Mouse (Mus musculus) monocyte, adult 5-6 weeks (primary cell): ENCODE measurements around the gene Ndufa4l2. TPM values are rescaled to one million over a fixed set of nuclear protein-coding genes. Genes with fewer than 3 reads are reported as not detected.
A peak's percentile ranks its signal among the peaks of the same experiment; 100 is the strongest.

Experiments
- ATAC-seq: fragments of 153-309, 156-312 bp; replicated peaks from 2 replicates; pipeline ENCODE4 v1.8.0; 2017; ENCODE audit warnings: mild to moderate bottlenecking; ENCODE audit not compliant: low TSS enrichment, insufficient number of reproducible peaks, severe bottlenecking, poor library complexity, low FRiP score
- total RNA-seq: library from RNA; stranded (forward); fragments of 200-1000, 200-491, 200-594 nt; gene quantifications from 3 replicates; pipeline ENCODE4 v1.2.3, GENCODE M21; 2017

Gene Ndufa4l2
- total RNA-seq, 1 experiment from 2014 or later = not detected

DNA sequence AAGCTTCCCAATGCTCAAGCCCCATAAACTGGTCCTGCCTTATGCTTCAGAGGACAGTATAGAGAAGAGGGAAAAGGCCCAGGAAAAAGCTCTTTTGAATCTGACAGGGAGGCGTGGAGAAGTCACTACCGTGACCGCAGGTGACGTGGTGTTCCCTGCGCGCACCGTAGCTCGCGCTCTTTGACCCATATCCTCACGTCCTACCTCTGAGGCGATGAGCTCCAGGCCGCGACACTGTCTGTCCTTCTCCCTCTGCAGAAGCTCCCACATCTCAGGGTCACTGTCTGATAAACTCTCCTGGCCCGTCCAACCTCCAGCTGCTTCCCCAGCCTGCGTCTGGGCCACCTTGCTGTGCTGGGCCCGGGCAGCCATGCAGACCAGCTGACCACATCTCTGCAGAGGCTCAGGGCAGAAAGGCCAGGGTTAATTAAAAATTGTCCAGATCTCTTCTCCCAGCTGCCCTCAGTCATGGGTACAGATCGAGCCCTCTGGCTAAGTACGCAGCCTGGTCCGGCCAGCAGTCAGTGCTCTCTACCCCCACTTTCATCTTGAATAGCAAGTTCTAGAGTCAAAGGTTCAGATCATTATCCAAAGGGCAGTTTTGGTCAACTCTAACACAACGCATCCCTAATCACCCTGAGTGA, 6.1 kb downstream of the Ndufa4l2 start:
- ATAC-seq = no peak

DNA sequence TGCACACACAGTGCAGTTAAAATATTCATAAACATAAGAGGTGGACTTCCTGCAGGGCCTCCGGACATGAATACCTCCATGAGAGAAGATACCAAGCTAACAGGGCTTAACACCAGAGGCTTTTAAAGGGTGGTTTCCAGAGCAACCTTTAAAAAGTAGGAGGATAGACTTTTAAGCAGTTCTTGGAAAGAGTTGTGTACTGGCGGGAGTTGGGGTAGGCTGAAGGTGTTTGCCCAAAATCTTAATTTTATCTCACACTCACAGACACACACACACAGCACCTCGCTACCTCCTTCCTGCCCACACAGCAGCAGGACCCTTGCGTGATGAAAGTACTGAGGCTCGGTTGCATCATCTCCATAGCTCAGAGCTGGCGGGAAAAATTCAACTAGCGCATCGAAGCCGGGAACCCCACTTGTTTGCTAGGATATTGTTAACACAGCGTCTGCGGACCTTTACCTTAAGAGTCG, 6.9 kb downstream of the Ndufa4l2 start:
- ATAC-seq = no peak

DNA sequence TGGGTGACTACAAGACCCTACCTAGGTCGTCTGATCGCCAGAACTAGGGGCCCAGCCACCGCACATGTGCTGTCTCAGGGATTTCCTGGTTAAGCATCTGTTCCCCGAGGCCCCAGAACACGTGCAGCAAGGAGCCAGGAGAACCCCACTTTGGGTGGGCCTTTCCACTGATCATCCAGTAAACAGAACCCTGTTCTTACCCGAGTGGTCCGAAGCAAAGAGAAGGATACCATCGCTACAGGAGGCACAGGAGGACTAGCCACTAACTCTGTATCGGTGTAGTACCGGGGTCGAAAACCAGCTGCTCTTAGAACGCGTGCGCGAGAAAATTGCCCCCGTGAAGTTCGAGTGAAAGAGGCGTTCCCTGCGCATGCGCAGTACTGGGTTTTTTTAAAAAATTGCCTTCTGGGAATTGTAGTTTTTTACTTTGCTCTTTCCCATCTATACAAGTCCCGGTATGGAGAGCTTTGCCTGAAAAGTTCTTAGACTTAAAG, 7.4 kb downstream of the Ndufa4l2 start, which contains the start of gene Shmt2:
Gene Shmt2, minus strand, starts transcription at position 357 of the 494 bp plus-strand sequence.
- no peak for ATAC-seq

DNA sequence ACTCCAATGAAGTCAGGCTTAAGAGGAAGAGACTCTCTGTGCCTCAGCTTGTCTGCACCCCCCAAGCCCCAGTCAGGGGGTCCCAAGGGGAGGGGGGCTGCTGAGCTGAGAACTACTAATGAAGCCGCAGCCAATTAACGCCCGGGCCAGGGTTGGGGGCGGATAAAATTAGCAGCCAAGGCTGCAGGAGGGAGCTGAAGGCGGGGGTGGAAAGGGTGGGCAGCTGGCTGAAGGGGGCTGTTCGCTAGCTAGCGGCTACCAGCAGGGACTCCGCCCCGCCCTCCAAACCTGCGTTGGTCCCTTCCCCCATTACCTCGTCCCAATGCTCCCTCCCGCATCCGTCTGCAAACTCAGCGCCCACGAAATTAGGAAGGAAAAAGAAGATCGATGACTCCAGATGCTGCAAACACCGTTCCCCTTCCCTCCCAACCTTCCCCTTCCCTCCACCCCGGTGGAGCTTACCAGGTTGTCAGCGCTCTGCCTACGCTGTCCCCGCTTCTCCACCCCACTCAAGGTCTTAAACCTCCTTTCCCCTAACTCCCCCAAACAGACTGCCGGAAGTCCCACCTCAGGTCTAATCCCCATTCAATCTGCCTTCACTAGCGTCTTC, 10.0 kb downstream of the Ndufa4l2 start:
- no peak for ATAC-seq

DNA sequence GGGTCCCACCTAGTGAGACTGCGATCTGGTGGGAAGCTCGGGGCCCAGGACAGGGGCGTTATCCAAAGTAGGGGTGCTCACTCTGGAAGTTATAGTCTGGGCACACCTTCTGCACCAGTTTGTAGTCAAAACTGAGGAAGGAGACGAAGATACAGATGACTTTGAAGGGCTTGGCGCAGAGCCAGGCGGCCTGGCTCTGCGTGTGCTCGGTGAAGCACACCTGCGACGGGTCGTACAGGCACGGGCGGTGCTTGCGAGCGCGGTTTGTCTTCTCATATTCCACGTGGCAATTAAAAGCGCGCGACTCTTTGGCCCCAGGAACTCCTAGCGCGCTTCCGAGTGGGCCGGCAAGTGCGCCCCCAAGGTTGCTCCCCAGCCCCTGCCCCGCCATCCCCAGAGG, 11.3 kb downstream of the Ndufa4l2 start:
- no peak for ATAC-seq

DNA sequence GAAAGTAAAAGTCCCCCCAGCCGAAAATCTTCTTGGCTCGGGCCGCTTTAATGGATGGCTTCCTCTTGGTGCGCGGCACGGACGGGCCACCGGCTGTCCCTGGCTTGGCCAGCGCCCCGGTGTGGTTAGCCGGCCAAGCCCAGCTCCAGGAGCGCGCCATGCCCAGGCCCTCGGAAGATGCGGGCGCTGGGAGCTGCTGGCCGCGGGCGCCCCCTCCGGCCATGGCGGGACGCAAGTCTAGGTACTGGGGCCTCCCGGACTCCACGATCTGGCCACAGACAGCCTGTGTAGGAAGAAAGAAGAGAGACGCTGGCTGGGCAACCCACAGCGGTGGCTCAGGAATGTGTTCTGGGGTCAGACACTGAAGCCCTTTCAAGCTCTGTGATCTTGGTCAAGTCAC, 11.9 kb downstream of the Ndufa4l2 start:
- ATAC-seq = no peak

DNA sequence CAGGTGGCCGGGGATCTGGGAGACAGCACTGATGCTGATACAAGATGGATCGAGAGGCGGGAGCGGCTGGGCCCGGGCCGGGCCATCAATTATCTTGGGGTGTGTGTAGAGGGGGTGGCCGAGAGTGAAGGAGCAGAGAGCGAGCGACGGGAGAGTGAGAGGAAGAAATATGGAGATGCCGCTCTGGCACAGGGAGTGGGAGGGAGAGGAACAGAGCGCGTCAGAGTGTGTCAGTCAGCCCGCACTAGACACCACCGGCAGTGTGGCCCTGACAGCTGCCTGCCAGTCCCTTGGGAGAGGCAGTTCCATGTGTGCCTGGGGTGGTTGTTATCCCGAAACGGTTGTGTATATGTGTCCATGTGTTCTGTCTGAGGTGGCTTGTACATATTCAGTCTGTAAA, 12.7 kb downstream of the Ndufa4l2 start:
- ATAC-seq = no peak

DNA sequence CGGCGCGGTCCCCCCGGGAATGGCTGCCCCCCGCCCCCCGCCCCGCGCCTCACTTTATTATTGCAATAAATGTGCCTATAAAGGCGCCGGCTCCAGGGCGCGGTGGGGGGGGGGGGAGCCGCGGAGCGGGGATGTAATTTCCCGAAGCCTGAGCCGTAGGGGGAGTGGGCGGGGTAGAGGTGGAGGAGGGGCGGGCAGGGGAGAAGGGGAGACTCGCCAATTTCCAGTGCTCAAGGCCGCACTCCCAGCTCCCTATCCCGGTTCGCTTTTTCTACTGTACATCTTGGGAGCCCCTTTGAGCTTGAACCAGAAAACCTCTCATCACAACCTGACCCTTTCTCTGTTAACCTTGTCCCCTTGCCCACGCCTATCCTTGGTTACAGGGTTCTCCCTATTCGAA, 16.2 kb downstream of the Ndufa4l2 start:
- ATAC-seq = no peak

DNA sequence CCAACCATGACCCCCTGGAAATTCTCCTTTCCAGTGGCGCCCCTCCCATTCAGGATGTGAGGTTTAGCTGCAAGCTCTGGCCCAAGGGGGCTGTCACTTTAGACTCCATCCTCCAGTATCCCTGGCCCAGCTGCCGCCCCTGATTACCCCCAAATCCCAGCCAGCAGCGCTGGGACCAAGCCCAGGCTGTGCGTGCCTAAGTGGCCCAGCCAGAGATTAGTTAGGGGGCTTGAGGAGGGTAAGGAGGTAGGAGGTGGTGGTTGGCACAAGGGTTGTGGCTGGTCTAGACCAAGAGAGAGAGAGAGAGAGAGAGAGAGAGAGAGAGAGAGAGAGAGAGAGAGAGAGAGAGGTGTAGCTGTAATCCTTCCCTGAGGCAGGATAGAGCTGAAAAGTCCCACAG, 16.8 kb downstream of the Ndufa4l2 start:
- no peak for ATAC-seq

DNA sequence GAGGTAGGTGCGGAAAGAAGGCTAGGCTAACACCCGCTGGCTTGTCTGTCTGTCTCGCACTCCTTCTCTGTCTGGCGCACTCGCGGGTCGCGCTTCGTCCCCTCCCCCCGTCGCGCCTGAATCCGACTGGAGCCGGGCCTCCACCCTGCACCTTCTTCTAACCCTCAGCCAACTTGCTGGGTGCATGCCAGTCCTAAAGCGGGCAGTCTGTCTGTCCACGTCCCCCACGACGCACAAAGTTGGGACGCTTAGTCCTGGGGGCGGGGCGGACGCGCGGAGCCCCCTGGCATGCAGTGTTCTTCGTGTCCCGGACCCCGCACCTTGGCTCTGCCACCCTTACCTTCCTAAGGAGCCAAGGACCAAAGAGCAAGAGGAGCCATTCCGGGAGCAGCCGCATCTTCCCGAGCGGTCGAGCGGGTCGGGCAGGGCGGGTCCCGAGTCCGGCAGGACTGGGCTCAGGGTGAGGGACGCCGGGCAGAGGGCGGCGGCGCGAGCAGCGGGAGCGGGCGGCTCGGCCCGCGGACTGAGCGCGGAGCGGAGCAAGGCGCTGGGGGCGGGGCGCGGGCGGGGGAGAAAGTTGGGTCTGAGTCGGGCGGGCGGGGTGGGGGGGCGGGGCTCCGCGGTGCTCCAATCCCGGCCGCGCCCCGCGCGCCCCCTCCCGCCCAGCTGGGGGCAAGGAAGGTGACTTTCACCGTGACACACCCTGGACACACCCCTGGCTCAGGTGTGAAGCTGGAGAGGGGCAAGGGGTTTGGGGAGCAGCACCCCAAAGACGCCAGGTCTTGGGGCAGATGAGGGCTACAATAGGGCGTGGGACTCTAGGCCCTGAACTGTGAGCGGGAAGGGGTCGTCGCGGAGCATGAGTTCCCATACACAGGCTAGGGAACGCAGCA, 19.5 kb downstream of the Ndufa4l2 start, which contains the start of gene Nxph4:
Gene Nxph4, minus strand, starts transcription at position 524 of the 893 bp plus-strand sequence.
- no peak for ATAC-seq

DNA sequence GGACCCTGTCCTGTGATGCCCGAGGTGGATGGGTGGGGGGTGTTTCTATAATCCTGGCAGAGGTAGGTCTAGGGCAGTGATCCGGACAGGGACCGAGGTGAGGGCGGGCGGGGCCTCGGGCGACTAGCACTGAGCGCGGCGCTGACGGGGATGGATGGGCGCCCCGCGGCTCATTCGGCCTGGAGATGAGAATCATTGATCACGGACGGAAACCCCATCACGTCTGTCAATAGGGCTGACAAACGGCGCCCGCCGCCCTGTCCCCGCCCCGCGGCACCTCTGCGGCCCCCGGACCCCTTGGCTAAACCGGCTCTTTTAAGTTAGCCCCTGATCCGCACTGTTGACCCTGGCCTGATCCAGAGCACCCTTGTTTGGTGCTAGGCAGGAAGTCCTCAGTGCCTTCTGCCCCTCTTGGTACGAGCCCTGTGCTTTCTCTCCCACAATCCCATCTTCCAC, 20.2 kb downstream of the Ndufa4l2 start:
- ATAC-seq = no peak

DNA sequence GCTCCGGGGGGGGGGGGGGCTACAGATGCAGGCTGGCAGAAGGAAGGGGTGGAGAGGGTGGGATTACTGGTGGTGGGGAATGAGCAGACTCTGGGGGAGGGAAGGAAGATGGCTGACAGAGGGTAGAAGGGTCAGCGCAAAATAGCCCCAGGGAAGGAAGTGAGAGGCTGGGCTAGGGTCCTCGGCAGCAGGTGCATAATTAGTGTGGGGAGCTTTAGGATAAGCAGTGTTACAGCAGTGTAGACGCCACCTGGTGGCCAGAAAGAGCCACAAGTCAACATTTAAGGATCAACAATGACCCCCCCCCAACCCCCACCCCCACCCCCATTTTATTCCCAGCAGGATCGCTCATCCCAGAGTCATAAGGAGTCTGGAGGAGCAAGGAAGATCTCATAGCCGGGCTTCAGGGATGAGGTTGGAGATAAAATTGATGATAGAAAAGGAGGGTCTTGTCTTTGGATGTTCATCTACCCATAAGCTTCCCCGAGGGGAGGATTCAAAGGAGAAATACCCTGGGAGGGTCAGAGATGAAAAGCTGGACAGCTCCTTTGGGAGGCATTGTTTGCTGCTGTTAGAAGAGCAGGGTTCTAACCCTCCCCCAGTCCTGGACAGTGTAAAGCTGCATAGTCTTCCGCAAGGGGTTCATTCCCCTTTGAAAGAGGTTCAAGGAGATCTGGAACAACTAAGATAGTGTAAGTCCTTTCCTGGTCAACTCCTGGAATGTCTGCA, 22.0 kb downstream of the Ndufa4l2 start:
- ATAC-seq = no peak

DNA sequence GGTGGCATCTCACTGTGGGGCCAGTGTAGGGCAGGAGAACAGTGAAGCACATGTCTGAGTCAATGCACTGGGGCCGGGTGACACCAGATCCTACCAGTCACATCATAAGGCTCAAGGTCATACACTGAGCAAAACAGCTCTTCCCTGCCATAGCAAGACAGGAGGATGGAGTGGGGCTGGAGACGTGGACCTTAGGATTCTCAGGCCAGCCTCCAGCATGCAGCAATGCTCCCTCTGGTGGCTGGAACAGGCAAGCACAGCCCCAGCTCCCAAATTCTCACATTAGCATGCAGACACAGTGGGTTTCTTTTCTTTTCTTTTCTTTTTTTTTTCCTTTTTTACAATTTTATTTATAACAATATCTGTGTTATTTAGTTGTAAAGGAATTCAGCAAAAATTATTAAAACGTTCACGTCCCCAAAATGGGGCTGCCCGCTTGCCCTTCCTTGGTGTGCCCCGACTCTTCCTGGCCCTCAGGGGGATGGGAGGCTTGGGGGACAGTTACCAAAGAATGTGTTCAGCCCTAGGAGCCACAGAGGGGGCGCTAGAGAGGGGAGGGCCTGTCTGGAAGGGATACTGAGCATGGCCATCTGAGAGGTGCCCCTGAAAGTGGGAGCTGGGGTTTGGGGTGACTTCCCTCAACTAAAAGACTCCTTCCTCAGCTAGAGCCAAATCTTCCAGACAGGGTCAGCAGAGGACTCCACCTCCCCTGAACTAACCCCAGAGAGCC, 23.3 kb downstream of the Ndufa4l2 start:
- peak; percentile 41 for ATAC-seq

DNA sequence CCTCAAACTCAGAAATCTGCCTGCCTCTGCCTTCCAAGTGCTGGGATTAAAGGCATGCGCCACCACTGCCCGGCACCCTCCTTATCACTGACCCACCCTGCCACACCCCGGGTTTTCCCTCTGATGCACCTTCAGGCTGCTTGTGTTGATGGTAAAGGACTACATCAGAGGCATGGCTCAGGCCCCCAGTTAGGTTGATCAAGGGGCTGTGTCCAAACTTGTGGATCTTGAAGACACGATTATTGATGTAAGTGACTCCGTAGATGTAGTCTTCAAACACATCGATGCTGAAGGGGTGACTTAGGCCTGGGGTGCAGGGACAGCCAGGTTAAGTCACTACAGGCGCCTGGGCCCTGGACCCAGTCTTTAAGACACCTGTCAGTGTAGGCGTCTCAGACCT, 26.7 kb downstream of the Ndufa4l2 start:
- ATAC-seq = no peak

DNA sequence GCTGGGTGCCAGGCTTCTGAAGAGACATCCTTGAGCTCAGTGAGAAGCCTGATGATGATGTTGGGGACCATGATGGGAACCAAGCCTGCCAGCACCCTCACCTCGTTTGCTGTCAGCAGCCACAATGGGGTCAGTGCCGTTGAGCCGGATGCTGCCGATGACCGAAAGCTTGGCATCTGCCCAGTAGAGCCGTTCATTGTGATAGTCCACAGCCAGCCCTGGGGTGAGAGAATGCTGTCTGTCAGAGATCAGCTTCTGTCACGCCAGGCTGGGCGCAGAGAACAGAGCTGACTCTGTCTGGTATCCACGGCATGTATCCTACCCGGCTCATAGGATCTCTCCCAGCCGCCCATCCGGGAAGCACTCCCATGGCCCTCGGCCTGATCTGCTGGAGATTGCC, 27.3 kb downstream of the Ndufa4l2 start:
- ATAC-seq = no peak

DNA sequence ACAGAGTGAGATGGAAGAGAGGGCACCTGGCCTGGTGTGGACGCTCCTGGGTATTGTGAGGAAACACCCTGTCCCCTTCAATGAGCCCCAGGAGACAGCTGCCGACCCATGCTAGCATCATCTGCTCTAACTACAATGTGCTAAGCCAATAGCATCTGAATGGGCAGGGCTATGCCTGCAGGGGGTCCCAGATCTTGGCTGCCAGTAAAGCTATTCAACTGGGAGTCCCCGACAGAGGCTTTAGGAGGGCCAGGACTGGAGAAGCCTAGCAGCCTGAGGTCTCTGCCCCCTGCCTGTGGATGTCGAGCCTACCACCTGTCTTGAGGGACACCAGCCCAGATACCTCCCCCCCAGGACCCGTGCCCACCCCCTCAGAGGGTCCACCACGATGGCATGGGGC, 28.0 kb downstream of the Ndufa4l2 start:
- ATAC-seq = no peak

DNA sequence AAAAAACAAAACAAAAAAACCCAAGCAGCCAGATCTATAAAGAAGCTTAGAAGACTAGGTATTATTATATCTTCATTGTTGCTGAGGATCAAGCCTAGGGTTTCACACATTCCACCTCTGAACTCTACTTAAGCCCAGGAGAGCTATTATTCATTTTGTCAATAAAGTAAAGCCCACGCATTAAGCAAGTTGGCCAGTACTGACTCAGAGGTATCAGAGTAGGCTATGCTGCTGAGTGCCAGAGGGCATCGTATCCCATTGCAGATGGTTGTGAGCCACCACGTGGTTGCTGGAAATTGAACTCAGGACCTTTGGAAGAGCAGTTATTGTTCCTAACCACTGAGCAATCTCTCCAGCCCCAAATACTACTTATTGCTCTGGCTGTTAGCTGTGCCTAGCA, 29.1 kb downstream of the Ndufa4l2 start:
- no peak for ATAC-seq

DNA sequence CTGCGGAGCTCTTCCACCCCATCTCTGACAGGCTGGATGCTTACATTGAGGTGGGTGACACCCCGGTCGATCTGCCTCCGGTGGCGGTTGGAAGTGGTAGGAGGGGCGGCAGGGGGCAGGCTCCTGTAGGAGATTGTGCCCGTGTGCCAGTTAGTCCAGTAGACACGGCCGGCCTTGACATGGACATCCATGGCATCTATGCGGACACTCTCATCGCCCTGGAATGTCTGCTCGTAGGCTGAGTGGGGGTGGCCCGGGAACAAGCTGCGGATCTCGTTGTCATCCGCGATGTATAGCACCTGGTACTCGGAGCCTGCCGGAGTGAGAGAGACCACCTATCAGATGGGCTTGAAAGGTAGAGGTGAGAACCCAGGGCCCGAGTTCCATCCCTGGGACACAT, 29.6 kb downstream of the Ndufa4l2 start:
- no peak for ATAC-seq
